Mouse (Mus musculus): ENCODE measurements at regions not wholly inside any gene's neighbourhood (a gene's known extent, or its start where the extent isn't known, plus 50 kb on each side); places are given as distances from the start of the nearest gene placed in this dataset.

DNA sequence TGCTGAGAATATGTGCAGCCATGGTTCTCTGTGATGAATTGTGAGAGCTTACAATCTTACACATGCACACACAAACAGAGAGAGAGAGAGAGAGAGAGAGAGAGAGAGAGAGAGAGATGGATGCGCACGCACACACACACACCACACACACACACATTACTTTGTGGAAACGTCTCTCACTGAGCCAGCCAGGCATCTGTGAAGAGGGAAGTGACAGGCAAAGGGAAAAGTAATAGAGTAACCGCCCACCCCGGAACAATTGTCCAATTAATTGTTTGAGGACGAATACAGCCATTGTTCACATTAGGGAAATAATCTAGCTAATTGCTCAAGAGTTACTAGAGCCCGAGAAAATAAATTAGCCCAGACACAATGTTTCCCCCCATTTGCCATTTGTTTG lies 140.7 kb upstream of the Noct start:
- no peak for ATAC-seq (ENCODE audit: low FRiP score, low read depth)
- WGBS, result 77% methylated on average over 7 of the region's 7 CpGs
- Histone ChIP-seq H3K4me2 (replicated peaks) (no peak overlapping the region), H3K27me3 (0 out of 2 replicates have a peak, but pooled peaks cover 2% of the 10 kb centered on the region), H3K27ac (replicated peaks) (no peak overlapping the region), H3K4me3 (no peak overlapping the region), H3K4me1 (peaks cover 21% of the 10 kb centered on the region), H3K9ac (replicated peaks) (no peak overlapping the region), H3K36me3 (no peaks in the 10 kb centered on the region), H3K9me3 (no peaks in the 10 kb centered on the region)

GRCm38 (mm10) chr3:51086441-51086849 lies 137.8 kb upstream of the Noct start:
- H3K4me1 ChIP-seq, result peaks cover 34% of the 10 kb centered on the region
- no peak overlapping the region for H3K27ac ChIP-seq (replicated peaks)
- H3K4me3 ChIP-seq, result no peak overlapping the region
- no peak for ATAC-seq (ENCODE audit: low FRiP score, low read depth)
- no peaks in the 10 kb centered on the region for H3K9me3 ChIP-seq
- 0 out of 2 replicates have a peak, but pooled peaks cover 2% of the 10 kb centered on the region for H3K27me3 ChIP-seq
- no peak overlapping the region for H3K4me2 ChIP-seq (replicated peaks)
- no peaks in the 10 kb centered on the region for H3K36me3 ChIP-seq
- WGBS, result 60% methylated on average over 10 of the region's 10 CpGs
- no peak overlapping the region for H3K9ac ChIP-seq (replicated peaks)

DNA sequence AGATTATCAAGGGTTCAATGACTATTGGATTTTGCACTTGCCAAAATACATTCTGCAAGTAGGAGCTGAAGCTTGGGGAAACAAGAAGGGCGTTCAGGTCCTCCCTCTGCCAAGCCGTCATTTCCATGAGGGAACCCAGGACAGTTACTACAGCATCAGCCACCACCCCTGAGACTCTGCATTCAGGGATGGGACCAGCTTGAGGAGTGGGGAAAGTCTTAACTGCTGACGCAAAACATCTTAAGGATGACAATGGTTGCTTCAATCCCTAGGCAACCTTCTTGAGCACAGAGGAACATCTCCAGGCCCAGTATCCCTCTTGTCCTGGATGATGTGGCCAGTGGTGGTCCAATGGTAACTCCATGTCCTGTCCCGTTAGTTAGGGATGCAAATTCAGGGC lies 137.2 kb upstream of the Noct start:
- Histone ChIP-seq H3K4me2 (replicated peaks) (no peak overlapping the region), H3K27ac (replicated peaks) (no peak overlapping the region), H3K9ac (replicated peaks) (no peak overlapping the region), H3K4me1 (peaks cover 34% of the 10 kb centered on the region), H3K36me3 (no peaks in the 10 kb centered on the region), H3K27me3 (0 out of 2 replicates have a peak, but pooled peaks cover 2% of the 10 kb centered on the region), H3K9me3 (no peaks in the 10 kb centered on the region), H3K4me3 (no peak overlapping the region)
- ATAC-seq (ENCODE audit: low FRiP score, low read depth), result no peak
- 77% methylated on average over 4 of the region's 4 CpGs for WGBS

- H3K27ac ChIP-seq (replicated peaks), result peak overlapping the region; percentile 82
- no peaks in the 10 kb centered on the region for H3K27me3 ChIP-seq
- H3K4me1 ChIP-seq, result peaks cover 28% of the 10 kb centered on the region
- no peaks in the 10 kb centered on the region for H3K36me3 ChIP-seq
- 41% methylated on average over 10 of the region's 10 CpGs for WGBS
- no peaks in the 10 kb centered on the region for H3K9me3 ChIP-seq
- no peak overlapping the region for H3K9ac ChIP-seq (replicated peaks)
- ATAC-seq (ENCODE audit: low FRiP score, low read depth), result peak; percentile 81
- peak overlapping the region; percentile 11; the same call in 1 of the 2 replicates for H3K4me2 ChIP-seq (replicated peaks)
- no peak overlapping the region for H3K4me3 ChIP-seq
Observed at GRCm38 (mm10) chr3:51089036-51089669, 135.1 kb upstream of the Noct start.

GRCm38 (mm10) chr3:51091478-51091877 lies 132.8 kb upstream of the Noct start:
- Histone ChIP-seq H3K9ac (replicated peaks) (no peak overlapping the region), H3K4me3 (no peak overlapping the region), H3K9me3 (no peaks in the 10 kb centered on the region), H3K27me3 (no peaks in the 10 kb centered on the region), H3K4me1 (peaks cover 41% of the 10 kb centered on the region), H3K27ac (replicated peaks) (no peak overlapping the region), H3K36me3 (no peaks in the 10 kb centered on the region), H3K4me2 (replicated peaks) (no peak overlapping the region)
- ATAC-seq (ENCODE audit: low FRiP score, low read depth), result no peak
- 87% methylated on average over 4 of the region's 4 CpGs for WGBS

GRCm38 (mm10) chr3:51092079-51093028 lies 131.9 kb upstream of the Noct start:
- H3K9ac ChIP-seq (replicated peaks), result no peak overlapping the region
- no peak overlapping the region for H3K4me3 ChIP-seq
- no peak for ATAC-seq (ENCODE audit: low FRiP score, low read depth)
- H3K9me3 ChIP-seq, result no peaks in the 10 kb centered on the region
- peaks cover 44% of the 10 kb centered on the region for H3K4me1 ChIP-seq
- H3K27ac ChIP-seq (replicated peaks), result no peak overlapping the region
- no peaks in the 10 kb centered on the region for H3K27me3 ChIP-seq
- no peak overlapping the region for H3K4me2 ChIP-seq (replicated peaks)
- no peaks in the 10 kb centered on the region for H3K36me3 ChIP-seq
- WGBS, result 77% methylated on average over 12 of the region's 12 CpGs

- no peaks in the 10 kb centered on the region for H3K9me3 ChIP-seq
- H3K4me1 ChIP-seq, result peaks cover 27% of the 10 kb centered on the region
- H3K4me3 ChIP-seq, result no peak overlapping the region
- peak overlapping the region; percentile 17; the same call in 1 of the 2 replicates for H3K4me2 ChIP-seq (replicated peaks)
- ATAC-seq (ENCODE audit: low FRiP score, low read depth), result peak; percentile 70
- 41% methylated on average over 14 of the region's 14 CpGs for WGBS
- H3K27ac ChIP-seq (replicated peaks), result peak overlapping the region; percentile 79
- H3K36me3 ChIP-seq, result no peaks in the 10 kb centered on the region
- H3K27me3 ChIP-seq, result no peaks in the 10 kb centered on the region
- no peak overlapping the region for H3K9ac ChIP-seq (replicated peaks)
Observed at GRCm38 (mm10) chr3:51095847-51096447, 128.3 kb upstream of the Noct start.

GRCm38 (mm10) chr3:51096545-51096944 lies 127.7 kb upstream of the Noct start:
- 27% methylated on average over 6 of the region's 6 CpGs for WGBS
- Histone ChIP-seq H3K4me1 (peaks cover 27% of the 10 kb centered on the region), H3K9me3 (no peaks in the 10 kb centered on the region), H3K27me3 (no peaks in the 10 kb centered on the region), H3K36me3 (no peaks in the 10 kb centered on the region), H3K4me2 (replicated peaks) (peak overlapping the region; percentile 17; the same call in 1 of the 2 replicates), H3K4me3 (no peak overlapping the region), H3K9ac (replicated peaks) (no peak overlapping the region), H3K27ac (replicated peaks) (peak overlapping the region; percentile 79)
- ATAC-seq (ENCODE audit: low FRiP score, low read depth), result peak; percentile 69

DNA sequence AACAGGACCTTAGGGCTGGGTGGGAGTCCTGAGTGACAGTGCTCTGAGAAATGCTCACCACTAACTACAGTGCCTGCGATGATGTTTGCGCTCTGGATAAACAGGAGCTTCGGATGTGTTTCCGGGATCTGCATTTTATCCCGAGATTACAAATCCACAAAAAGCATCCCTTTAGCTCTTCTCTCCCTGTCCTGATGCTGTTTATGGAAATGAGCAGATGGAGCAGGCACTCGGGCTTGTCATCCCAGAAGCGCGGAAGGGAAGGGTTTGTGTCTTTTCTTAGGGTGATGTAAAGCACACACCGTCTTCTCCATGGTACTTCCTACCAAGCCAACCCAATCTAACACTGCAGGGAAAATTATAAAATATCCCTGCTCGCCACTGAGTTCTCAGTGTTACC lies 126.9 kb upstream of the Noct start:
- H3K27ac ChIP-seq (replicated peaks), result peak overlapping the region; percentile 58
- H3K4me1 ChIP-seq, result peaks cover 27% of the 10 kb centered on the region
- H3K36me3 ChIP-seq, result no peaks in the 10 kb centered on the region
- no peak overlapping the region for H3K4me2 ChIP-seq (replicated peaks)
- no peak overlapping the region for H3K9ac ChIP-seq (replicated peaks)
- H3K27me3 ChIP-seq, result no peaks in the 10 kb centered on the region
- WGBS, result 71% methylated on average over 10 of the region's 10 CpGs
- no peak overlapping the region for H3K4me3 ChIP-seq
- ATAC-seq (ENCODE audit: low FRiP score, low read depth), result 0 out of 2 replicates have a peak, but pooled peaks have one; percentile 44
- H3K9me3 ChIP-seq, result no peaks in the 10 kb centered on the region

- Histone ChIP-seq H3K4me3 (no peak overlapping the region), H3K27ac (replicated peaks) (no peak overlapping the region), H3K9ac (replicated peaks) (no peak overlapping the region), H3K36me3 (no peaks in the 10 kb centered on the region), H3K4me1 (peaks cover 27% of the 10 kb centered on the region), H3K4me2 (replicated peaks) (no peak overlapping the region), H3K9me3 (no peaks in the 10 kb centered on the region), H3K27me3 (no peaks in the 10 kb centered on the region)
- WGBS, result 94% methylated on average over 7 of the region's 7 CpGs
- no peak for ATAC-seq (ENCODE audit: low FRiP score, low read depth)
Observed at GRCm38 (mm10) chr3:51099966-51100365, 124.3 kb upstream of the Noct start.

GRCm38 (mm10) chr3:51108639-51109202 lies 115.5 kb upstream of the Noct start:
- WGBS, result 20% methylated on average over 12 of the region's 12 CpGs

More at GRCm38 (mm10) chr3:51108639-51109202, 115.5 kb upstream of the Noct start:
- no peak overlapping the region for H3K27ac ChIP-seq (replicated peaks)
- H3K4me1 ChIP-seq, result no peaks in the 10 kb centered on the region
- no peaks in the 10 kb centered on the region for H3K9me3 ChIP-seq
- no peak overlapping the region for H3K4me2 ChIP-seq (replicated peaks)
- H3K27me3 ChIP-seq, result no peaks in the 10 kb centered on the region
- no peak overlapping the region for H3K4me3 ChIP-seq
- H3K36me3 ChIP-seq, result no peaks in the 10 kb centered on the region
- H3K9ac ChIP-seq (replicated peaks), result no peak overlapping the region
- no peak for ATAC-seq (ENCODE audit: low FRiP score, low read depth)

All from midbrain, embryonic 12.5 days (tissue).